Mouse (Mus musculus) heart, postnatal 25 days (tissue): Measurements from ENCODE around the gene Cebpa. TPM values are rescaled to one million over a fixed set of nuclear protein-coding genes. Genes with fewer than 3 reads are reported as not detected.

Experiments used
- microRNA-seq: library from miRNA; unstranded; fragments of <30 nt; microRNA quantifications from one replicate; pipeline ENCODE4 v1.2.0, GENCODE M21; 2022
- total RNA-seq, 2 experiments: library from RNA; stranded (reverse); gene quantifications; 2 replicates each; pipeline ENCODE4 v1.2.3; 2021

Gene Cebpa
- total RNA-seq, 2 experiments from 2014 or later, result 5.8 to 6.1 TPM

Small RNAs within 50 kb of the gene (microRNA-seq; reads per million reads assigned to microRNA genes)
- not detected for gene Gm25033

Other genes with a start within 250 kb of the Cebpa start
- 10 to 100 TPM; 22.9 to 23.4 TPM for gene Pepd, start 206.9 kb upstream of the Cebpa start, total RNA-seq
- gene Cebpg, start 62.7 kb upstream of the Cebpa start, total RNA-seq, result 10 to 100 TPM; 20.9 to 23.7 TPM
- under 1 TPM; 0.26 to 0.78 TPM for gene Slc7a10, start 67.1 kb downstream of the Cebpa start, total RNA-seq
- gene Lrp3, start 96.2 kb downstream of the Cebpa start, total RNA-seq, result 1 to 10 TPM; 7.7 to 8.8 TPM
- 1 to 10 TPM; 8.8 to 9.9 TPM for gene Gpatch1, start 199.1 kb downstream of the Cebpa start, total RNA-seq
- gene Rhpn2, start 214.9 kb downstream of the Cebpa start, total RNA-seq, result 1 to 10 TPM; 4.4 to 6.0 TPM